ENCODE assay signal across 26 mouse cellular contexts in the genomic region with DNA sequence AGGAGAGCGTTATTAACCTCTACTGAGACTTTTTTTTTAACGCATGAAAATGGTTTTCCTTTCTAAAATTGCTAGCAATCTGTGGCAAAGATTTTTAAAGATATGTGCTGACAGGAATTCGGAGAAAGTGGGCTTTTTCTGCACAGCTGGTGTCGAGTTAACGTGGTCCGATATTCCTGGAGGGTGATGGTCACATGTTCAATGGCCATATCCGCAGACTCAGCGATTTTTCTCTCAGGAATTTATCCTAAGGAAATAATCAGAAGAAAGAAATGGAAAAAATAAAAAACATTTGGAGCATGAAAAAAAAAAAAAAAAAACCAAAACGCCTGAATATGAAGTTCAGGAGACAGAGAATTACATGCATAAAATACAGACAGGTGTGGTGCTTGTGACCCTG. TPM values are rescaled to one million over a fixed set of nuclear protein-coding genes. Genes with fewer than 3 reads are reported as not detected.
DNase-seq lines count a peak whose midpoint lies in the region; ATAC-seq and TF ChIP-seq lines count a peak whose summit lies in the region.
"Had no signal": no experiment of that assay in that cellular context is flagged by ENCODE, and none has a peak within 500 bp of the region (broad histone marks: within the 10 kb centered on the region; RNA-seq: fewer than 3 reads in every experiment).

No protein-coding gene starts in this region.

- no peaks in the 10 kb centered on the region for H3K79me2 ChIP-seq in C2C12 (ENCODE audit: control insufficient read depth, insufficient read depth)

- WGBS in hindbrain, embryonic 11.5 days = 77% methylated on average over 9 of the region's 9 CpGs
- 68% methylated on average over 9 of the region's 9 CpGs for WGBS in hindbrain, embryonic 12.5 days
- 22% methylated on average over 9 of the region's 9 CpGs for WGBS in embryonic facial prominence, embryonic 13.5 days
- 37% methylated on average over 9 of the region's 9 CpGs for WGBS in limb, embryonic 13.5 days
- 64% methylated on average over 9 of the region's 9 CpGs for WGBS in liver, embryonic 12.5 days (ENCODE audit: insufficient replicate concordance)
- WGBS in forebrain, embryonic 16.5 days = 80% methylated on average over 9 of the region's 9 CpGs

- H3K9me3 ChIP-seq in hindbrain, embryonic 11.5 days (ENCODE audit: control insufficient read depth, low read length) = no peaks in the 10 kb centered on the region
- H3K9me3 ChIP-seq in hindbrain, embryonic 12.5 days (replicated peaks) = no peaks in the 10 kb centered on the region
- no peaks in the 10 kb centered on the region for H3K9me3 ChIP-seq in embryonic facial prominence, embryonic 13.5 days
- H3K9me3 ChIP-seq in limb, embryonic 13.5 days = no peaks in the 10 kb centered on the region
- H3K9me3 ChIP-seq in liver, embryonic 12.5 days (replicated peaks) = no peaks in the 10 kb centered on the region
- H3K9me3 ChIP-seq in forebrain, embryonic 16.5 days (ENCODE audit: control insufficient read depth, low read length) = no peaks in the 10 kb centered on the region
- H3K9me3 ChIP-seq: forebrain, embryonic 12.5 days had no signal

- no peaks in the 10 kb centered on the region for H3K79me3 ChIP-seq in C2C12 (ENCODE audit: low read depth)

- 0 out of 2 replicates have a peak overlapping the region, but pooled peaks have one; percentile 9 for H3K27ac ChIP-seq in hindbrain, embryonic 11.5 days (ENCODE audit: low read depth, low read length)
- H3K27ac ChIP-seq in hindbrain, embryonic 12.5 days = no peak overlapping the region
- peak overlapping the region; percentile 56 for H3K27ac ChIP-seq in embryonic facial prominence, embryonic 13.5 days
- no peak overlapping the region for H3K27ac ChIP-seq in limb, embryonic 13.5 days
- H3K27ac ChIP-seq in liver, embryonic 12.5 days = no peak overlapping the region
- H3K27ac ChIP-seq in forebrain, embryonic 16.5 days (ENCODE audit: low read length) = no peak overlapping the region
- H3K27ac ChIP-seq: forebrain, embryonic 12.5 days; gastrocnemius, adult 2 months; hindbrain, embryonic 14.5 days; hindbrain, postnatal 0 days had no signal

- no peak overlapping the region for H3ac ChIP-seq in C2C12 (ENCODE audit: control insufficient read depth, insufficient read length, low read depth)

- peaks cover 11% of the 10 kb centered on the region for H3K4me1 ChIP-seq in hindbrain, embryonic 11.5 days (replicated peaks; ENCODE audit: control insufficient read depth, insufficient read depth, low read length)
- peaks cover 30% of the 10 kb centered on the region for H3K4me1 ChIP-seq in hindbrain, embryonic 12.5 days
- peaks cover 44% of the 10 kb centered on the region for H3K4me1 ChIP-seq in embryonic facial prominence, embryonic 13.5 days
- peaks cover 31% of the 10 kb centered on the region for H3K4me1 ChIP-seq in limb, embryonic 13.5 days
- H3K4me1 ChIP-seq in liver, embryonic 12.5 days = peaks cover 7% of the 10 kb centered on the region; the same call in 1 of the 2 replicates
- peaks cover 8% of the 10 kb centered on the region for H3K4me1 ChIP-seq in forebrain, embryonic 16.5 days (replicated peaks; ENCODE audit: control insufficient read depth, insufficient read depth, low read length)

- ATAC-seq in hindbrain, embryonic 11.5 days (ENCODE audit: low FRiP score) = no peak
- no peak for ATAC-seq in hindbrain, embryonic 12.5 days (ENCODE audit: low FRiP score)
- ATAC-seq in embryonic facial prominence, embryonic 13.5 days (ENCODE audit: insufficient number of reproducible peaks, insufficient read depth, low FRiP score, low TSS enrichment, low read depth) = no peak
- no peak for ATAC-seq in limb, embryonic 13.5 days (ENCODE audit: low FRiP score, low read depth)
- no peak for ATAC-seq in liver, embryonic 12.5 days
- ATAC-seq in forebrain, embryonic 16.5 days = no peak
- ATAC-seq: activated CD4-positive, CD25-positive, alpha-beta regulatory T cell, adult 4 months; CD4-positive, CD25-positive, alpha-beta regulatory T cell, adult 4 months; forebrain, postnatal 0 days; hindbrain, postnatal 0 days; inflammation-experienced regulatory T-cells, adult 6 months; intestine, embryonic 16.5 days had no signal

- TF ChIP-seq CTCF in C2C12 (IDR thresholded peaks at IDR 0.05; ENCODE audit: control insufficient read depth, insufficient read depth, insufficient read length) = no peak

- H3K4me2 ChIP-seq in hindbrain, embryonic 11.5 days (replicated peaks; ENCODE audit: low read depth, low read length) = no peak overlapping the region
- no peak overlapping the region for H3K4me2 ChIP-seq in hindbrain, embryonic 12.5 days (replicated peaks)
- H3K4me2 ChIP-seq in embryonic facial prominence, embryonic 13.5 days = no peak overlapping the region
- 0 out of 2 replicates have a peak overlapping the region, but pooled peaks have one; percentile 27 for H3K4me2 ChIP-seq in limb, embryonic 13.5 days (replicated peaks)
- H3K4me2 ChIP-seq in liver, embryonic 12.5 days = no peak overlapping the region
- no peak overlapping the region for H3K4me2 ChIP-seq in forebrain, embryonic 16.5 days (ENCODE audit: low read length)
- H3K4me2 ChIP-seq: forebrain, embryonic 12.5 days; heart, embryonic 11.5 days; hindbrain, embryonic 14.5 days had no signal

- H3K9ac ChIP-seq in hindbrain, embryonic 11.5 days (ENCODE audit: low read depth, low read length) = no peak overlapping the region
- H3K9ac ChIP-seq in hindbrain, embryonic 12.5 days = no peak overlapping the region
- H3K9ac ChIP-seq in embryonic facial prominence, embryonic 13.5 days = no peak overlapping the region
- H3K9ac ChIP-seq in limb, embryonic 13.5 days = no peak overlapping the region
- H3K9ac ChIP-seq in liver, embryonic 12.5 days = no peak overlapping the region
- no peak overlapping the region for H3K9ac ChIP-seq in forebrain, embryonic 16.5 days (replicated peaks; ENCODE audit: low read depth, low read length)
- H3K9ac ChIP-seq: forebrain, embryonic 12.5 days; forebrain, postnatal 0 days; hindbrain, embryonic 14.5 days had no signal

- H3K27me3 ChIP-seq in hindbrain, embryonic 11.5 days (ENCODE audit: control insufficient read depth, insufficient read depth, low read length) = peaks cover 4% of the 10 kb centered on the region; the same call in 1 of the 2 replicates
- H3K27me3 ChIP-seq in hindbrain, embryonic 12.5 days = peaks cover 24% of the 10 kb centered on the region
- H3K27me3 ChIP-seq in C2C12 (ENCODE audit: control insufficient read depth, insufficient read depth, insufficient read length) = no peaks in the 10 kb centered on the region
- peaks cover 19% of the 10 kb centered on the region for H3K27me3 ChIP-seq in embryonic facial prominence, embryonic 13.5 days
- H3K27me3 ChIP-seq in limb, embryonic 13.5 days = peaks cover 31% of the 10 kb centered on the region
- H3K27me3 ChIP-seq in liver, embryonic 12.5 days (replicated peaks) = peaks cover 36% of the 10 kb centered on the region
- no peaks in the 10 kb centered on the region; the same call in 1 of the 2 replicates for H3K27me3 ChIP-seq in forebrain, embryonic 16.5 days (replicated peaks; ENCODE audit: control insufficient read depth, insufficient read depth, low read length)

- no peak overlapping the region for H3K4me3 ChIP-seq in hindbrain, embryonic 11.5 days (ENCODE audit: low read depth, low read length)
- no peak overlapping the region for H3K4me3 ChIP-seq in hindbrain, embryonic 12.5 days
- no peak overlapping the region for H3K4me3 ChIP-seq in C2C12 (ENCODE audit: insufficient read depth, poor library complexity, severe bottlenecking)
- no peak overlapping the region for H3K4me3 ChIP-seq in embryonic facial prominence, embryonic 13.5 days
- H3K4me3 ChIP-seq in limb, embryonic 13.5 days = no peak overlapping the region
- no peak overlapping the region for H3K4me3 ChIP-seq in liver, embryonic 12.5 days
- H3K4me3 ChIP-seq in forebrain, embryonic 16.5 days (replicated peaks; ENCODE audit: low read length) = no peak overlapping the region
- H3K4me3 ChIP-seq: erythroblast, embryonic 14.5 days; forebrain, embryonic 12.5 days; gastrocnemius, adult 2 months had no signal

- H3K36me3 ChIP-seq in hindbrain, embryonic 11.5 days (ENCODE audit: control insufficient read depth, insufficient read depth, low read length) = no peaks in the 10 kb centered on the region
- no peaks in the 10 kb centered on the region for H3K36me3 ChIP-seq in hindbrain, embryonic 12.5 days
- H3K36me3 ChIP-seq in C2C12 (ENCODE audit: control insufficient read depth, insufficient read depth) = no peaks in the 10 kb centered on the region
- H3K36me3 ChIP-seq in embryonic facial prominence, embryonic 13.5 days = no peaks in the 10 kb centered on the region
- H3K36me3 ChIP-seq in limb, embryonic 13.5 days = no peaks in the 10 kb centered on the region
- no peaks in the 10 kb centered on the region for H3K36me3 ChIP-seq in liver, embryonic 12.5 days
- H3K36me3 ChIP-seq in forebrain, embryonic 16.5 days (ENCODE audit: control insufficient read depth, insufficient read depth) = no peaks in the 10 kb centered on the region
- H3K36me3 ChIP-seq: forebrain, embryonic 12.5 days had no signal

- DNase-seq in hindbrain, embryonic 11.5 days (ENCODE audit: low spot score) = no peak
- DNase-seq: adrenal gland, postnatal 10 days; adrenal gland, postnatal 36 days; B cell, adult 2 months; cerebellum, adult 18-20 months; cerebellum, adult 9-10 months; cerebellum, postnatal 14 days; forebrain, postnatal 0 days; gastrocnemius, adult 2 months; gastrocnemius, postnatal 14 days; heart, adult 11 months had no signal

TF ChIP-seq in C2C12, 6 proteins besides CTCF, POLR2A, EP300 and RAD21:
- TF ChIP-seq MYOG (IDR thresholded peaks at IDR 0.05; ENCODE audit: control insufficient read depth, extremely low read depth, insufficient read length) (no peak), USF1 (IDR thresholded peaks at IDR 0.05; ENCODE audit: low read depth) (peak; percentile 15)

RNA-seq across cellular contexts. Expression of gene Eya2, which starts 27.0 kb away (rescaled TPM):
- 14.8 and 21.1 TPM in 2 replicates for polyA plus RNA-seq in hindbrain, embryonic 11.5 days (2014; fragmentation: Nextera tagmentation; extraction: Ambion mirVana)
- 15.2 and 20.2 TPM in 2 replicates for polyA plus RNA-seq in hindbrain, embryonic 12.5 days (2016; fragmentation: Nextera tagmentation; extraction: Ambion mirVana)
- polyA plus RNA-seq in C2C12 (2012; fragmentation: generic; extraction: Trizol) = 0.19 TPM
- 22.1 and 34.0 TPM in 2 replicates for polyA plus RNA-seq in embryonic facial prominence, embryonic 13.5 days (2015; fragmentation: Nextera tagmentation; extraction: Ambion mirVana)
- polyA plus RNA-seq in limb, embryonic 13.5 days (2015; fragmentation: Nextera tagmentation; extraction: Ambion mirVana) = 17.2 and 17.5 TPM in 2 replicates
- 0.07 and 0.36 TPM in 2 replicates for polyA plus RNA-seq in liver, embryonic 12.5 days (2016; fragmentation: Nextera tagmentation; extraction: Ambion mirVana)
- 3.5 and 4.6 TPM in 2 replicates for polyA plus RNA-seq in forebrain, embryonic 16.5 days (2015; fragmentation: Nextera tagmentation; extraction: Ambion mirVana)
- polyA plus RNA-seq: erythroblast, embryonic 14.5 days had no signal

Comparison
In these comparisons a context has a peak if more than half of its experiments do, and no peak if none do; other contexts are left out.
1. H3K27ac ChIP-seq: peak in hindbrain, embryonic 11.5 days (single experiment) and embryonic facial prominence, embryonic 13.5 days (single experiment); none in hindbrain, embryonic 12.5 days (single experiment), limb, embryonic 13.5 days (single experiment), liver, embryonic 12.5 days (single experiment) and forebrain, embryonic 16.5 days (single experiment).